Mouse (Mus musculus) gastrocnemius, postnatal 14 days (tissue): ENCODE measurements at regions not wholly inside any gene's neighbourhood (a gene's known extent, or its start where the extent isn't known, plus 50 kb on each side); places are given as distances from the start of the nearest gene placed in this dataset.
A peak's percentile ranks its signal among the peaks of the same experiment; 100 is the strongest.

Experiments
- DNase-seq: peaks from one replicate; pipeline ENCODE4 v3.0.0; 2021; ENCODE audit warnings: mixed read lengths
- intact Hi-C: fragments of 180-260 bp; cut with DNase I; formaldehyde crosslinking; loops from one replicate; pipeline ENCODE4 v1.15.1; 2025; ENCODE audit warnings: low total_unique reads

DNA sequence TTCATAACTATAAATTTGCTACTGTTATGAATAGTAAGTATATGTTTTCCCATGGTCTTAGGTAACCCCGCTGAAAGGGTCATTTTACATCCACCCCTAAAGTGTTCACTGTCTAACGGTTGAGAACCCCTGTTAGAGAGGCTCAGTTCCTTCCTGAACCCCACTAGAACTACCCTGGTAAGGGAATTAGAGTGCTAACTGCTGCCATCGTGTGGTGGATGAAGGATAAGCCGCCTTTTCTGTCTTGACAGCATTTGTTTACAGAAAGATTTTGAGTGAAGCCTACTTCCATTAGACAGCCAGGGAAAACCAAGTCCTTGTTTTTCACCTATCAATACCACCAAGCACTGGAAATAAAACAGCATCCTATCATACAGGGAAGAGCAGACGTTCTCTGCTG, 90.3 kb upstream of the Tbx22 start:
- intact Hi-C loops: no loop called here
- DNase-seq: peak; percentile 4
